ENCODE assay signal across 16 mouse cellular contexts in the genomic region with DNA sequence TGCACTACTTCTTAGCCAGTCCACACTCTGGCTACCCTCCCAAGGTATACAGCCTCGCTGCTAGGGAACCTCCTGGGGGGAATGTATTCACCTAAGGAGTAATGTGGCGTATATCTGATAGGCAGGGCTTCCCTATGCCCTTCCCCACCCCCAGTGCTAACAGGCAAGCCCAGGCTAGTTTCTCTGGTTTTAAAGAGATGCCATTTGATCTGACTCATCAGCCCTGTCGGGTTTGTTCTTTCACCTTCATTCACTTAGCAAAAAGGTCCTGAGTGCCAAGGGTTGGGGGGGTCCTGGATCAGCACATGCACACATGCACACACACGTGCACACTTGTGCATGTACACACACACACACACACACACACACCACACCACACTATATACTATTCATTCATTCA. TPM values are rescaled to one million over a fixed set of nuclear protein-coding genes. Genes with fewer than 3 reads are reported as not detected.
DNase-seq lines count a peak whose midpoint lies in the region; ATAC-seq and TF ChIP-seq lines count a peak whose summit lies in the region.
"Had no signal": no experiment of that assay in that cellular context is flagged by ENCODE, and none has a peak within 500 bp of the region (broad histone marks: within the 10 kb centered on the region; RNA-seq: fewer than 3 reads in every experiment).

No protein-coding gene starts in this region.

- H3K27me3 ChIP-seq in embryonic facial prominence, embryonic 13.5 days = no peaks in the 10 kb centered on the region
- H3K27me3 ChIP-seq: heart, embryonic 13.5 days; neural tube, embryonic 13.5 days had no signal

- TF ChIP-seq CTCF in layer of hippocampus, adult 2 months (conservative IDR thresholded peaks at IDR 0.05) = no peak

- no peak overlapping the region for H3K9ac ChIP-seq in embryonic facial prominence, embryonic 13.5 days
- H3K9ac ChIP-seq: heart, embryonic 13.5 days; hindbrain, embryonic 14.5 days; neural tube, embryonic 13.5 days had no signal

- H3K27ac ChIP-seq in layer of hippocampus, adult 2 months = peak overlapping the region; percentile 58; the same call in 1 of the 2 replicates
- H3K27ac ChIP-seq in embryonic facial prominence, embryonic 13.5 days = peak overlapping the region; percentile 13; the same call in 1 of the 2 replicates
- H3K27ac ChIP-seq: hindbrain, embryonic 14.5 days; kidney, postnatal 0 days; neural tube, embryonic 13.5 days had no signal

- DNase-seq in layer of hippocampus, adult 2 months (ENCODE audit: low spot score in 2 of 2) = no peak
- DNase-seq in layer of hippocampus, adult 8-10 months (ENCODE audit: low spot score in 2 of 2) = no peak
- DNase-seq in 3T3-L1 (ENCODE audit: low read depth, low spot score) (peak; percentile 91), ES-CJ7 (ENCODE audit: low read depth, low spot score) (peak; percentile 62)
- no peak for DNase-seq in right cerebral cortex, postnatal 4 days
- no peak for DNase-seq in retina, postnatal 1 day
- DNase-seq: cerebellum, adult 18-20 months; gastrocnemius, postnatal 25 days; thymus, adult 2 months had no signal

- H3K4me3 ChIP-seq in layer of hippocampus, adult 2 months = no peak overlapping the region
- no peak overlapping the region for H3K4me3 ChIP-seq in embryonic facial prominence, embryonic 13.5 days
- H3K4me3 ChIP-seq: heart, embryonic 13.5 days; neural tube, embryonic 13.5 days had no signal

- no peak for ATAC-seq in embryonic facial prominence, embryonic 13.5 days (ENCODE audit: insufficient number of reproducible peaks, insufficient read depth, low FRiP score, low TSS enrichment, low read depth)
- ATAC-seq: midbrain, embryonic 16.5 days had no signal

- no peaks in the 10 kb centered on the region for H3K36me3 ChIP-seq in embryonic facial prominence, embryonic 13.5 days

- peaks cover 28% of the 10 kb centered on the region for H3K4me1 ChIP-seq in embryonic facial prominence, embryonic 13.5 days

- no peaks in the 10 kb centered on the region for H3K9me3 ChIP-seq in embryonic facial prominence, embryonic 13.5 days
- H3K9me3 ChIP-seq: G1E; heart, embryonic 13.5 days; neural tube, embryonic 13.5 days had no signal

- no peak overlapping the region for H3K4me2 ChIP-seq in embryonic facial prominence, embryonic 13.5 days
- H3K4me2 ChIP-seq: heart, embryonic 13.5 days; hindbrain, embryonic 14.5 days; neural tube, embryonic 13.5 days had no signal

- 56% methylated on average over 4 of the region's 4 CpGs for WGBS in embryonic facial prominence, embryonic 13.5 days

RNA-seq across cellular contexts. Expression of a gene that starts 12.0 kb away (rescaled TPM):
- total RNA-seq in layer of hippocampus, adult 2 months (2021) = 10 to 100 TPM; 16.5 to 16.9 TPM
- total RNA-seq in layer of hippocampus, adult 8-10 months (2022) = 10 to 100 TPM; 16.1 to 26.1 (median 23.2) TPM
- 27.9 and 30.0 TPM in 2 replicates for polyA plus RNA-seq in embryonic facial prominence, embryonic 13.5 days (2015; fragmentation: Nextera tagmentation; extraction: Ambion mirVana)

RNA-seq across cellular contexts. Expression of a gene that starts 39.9 kb away (rescaled TPM):
- 100 to 1,000 TPM; 365 to 385 TPM for total RNA-seq in layer of hippocampus, adult 2 months (2021)
- total RNA-seq in layer of hippocampus, adult 8-10 months (2022) = 100 to 1,000 TPM; 361 to 395 (median 373) TPM
- polyA plus RNA-seq in embryonic facial prominence, embryonic 13.5 days (2015; fragmentation: Nextera tagmentation; extraction: Ambion mirVana) = 14.8 and 16.4 TPM in 2 replicates

Comparison
In these comparisons a context has a peak if more than half of its experiments do, and no peak if none do; other contexts are left out.
1. DNase-seq: peak in 3T3-L1 (single experiment) and ES-CJ7 (single experiment); none in layer of hippocampus, adult 2 months (0 of 2), layer of hippocampus, adult 8-10 months (0 of 2), right cerebral cortex, postnatal 4 days (single experiment) and retina, postnatal 1 day (single experiment).